Mouse (Mus musculus) cerebellum, adult 9-10 months (tissue): ENCODE measurements at regions not wholly inside any gene's neighbourhood (a gene's known extent, or its start where the extent isn't known, plus 50 kb on each side); places are given as distances from the start of the nearest gene placed in this dataset.

ENCODE experiments used
- DNase-seq: peaks from one replicate; pipeline ENCODE4 v3.0.0; 2022

DNA sequence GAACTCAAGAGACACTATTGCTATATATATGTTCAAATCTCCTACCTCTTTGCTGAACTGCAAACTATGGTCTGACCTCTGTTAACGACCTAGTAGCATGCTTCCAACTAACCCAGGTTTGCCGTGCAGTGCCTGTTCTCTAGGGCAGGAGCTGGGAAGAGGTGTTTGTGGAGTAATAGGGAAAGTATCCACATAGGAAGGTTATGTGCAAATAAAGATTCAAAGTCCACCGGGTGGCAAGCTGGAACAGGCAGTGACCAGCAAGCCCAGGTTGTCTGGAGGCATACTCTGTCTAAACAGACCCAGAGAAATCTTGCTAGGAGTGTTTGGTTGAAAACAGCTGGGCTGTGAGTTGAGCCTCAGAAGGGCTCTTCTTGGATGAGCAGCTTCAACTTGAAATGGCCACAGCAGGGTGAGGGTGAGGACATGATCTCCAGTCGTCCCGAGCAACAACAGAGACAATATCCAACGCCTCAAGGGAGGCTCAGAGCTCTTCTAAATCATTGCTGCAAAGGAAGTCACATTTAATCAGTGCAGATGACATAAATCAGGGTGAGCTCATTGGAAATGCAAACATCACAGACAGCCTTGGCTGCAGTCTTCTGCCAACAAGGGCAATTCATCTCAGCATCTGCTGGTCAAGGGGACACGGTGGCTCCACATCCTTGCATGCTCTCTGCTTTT lies 846.7 kb downstream of the Synb start:
- DNase-seq: no peak

DNA sequence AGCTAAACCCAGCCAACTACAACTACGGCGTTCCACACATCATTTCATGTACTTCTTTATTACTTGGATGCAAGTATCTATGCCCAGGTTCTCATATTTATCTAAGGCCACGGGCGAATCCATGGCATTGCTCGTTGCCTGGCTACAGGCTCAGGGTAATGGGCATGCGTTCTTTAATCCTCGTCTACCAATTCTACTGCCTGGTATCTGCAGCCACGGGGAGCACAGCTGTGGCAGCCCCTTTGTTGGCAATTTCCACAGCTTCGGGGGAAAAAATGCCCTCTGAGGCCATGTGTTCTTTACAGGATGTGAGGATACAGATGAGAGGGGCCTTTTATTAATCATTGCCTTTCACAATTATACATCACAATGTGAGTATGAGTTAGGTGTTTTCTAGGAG lies 860.8 kb downstream of the Synb start:
- DNase-seq: no peak

DNA sequence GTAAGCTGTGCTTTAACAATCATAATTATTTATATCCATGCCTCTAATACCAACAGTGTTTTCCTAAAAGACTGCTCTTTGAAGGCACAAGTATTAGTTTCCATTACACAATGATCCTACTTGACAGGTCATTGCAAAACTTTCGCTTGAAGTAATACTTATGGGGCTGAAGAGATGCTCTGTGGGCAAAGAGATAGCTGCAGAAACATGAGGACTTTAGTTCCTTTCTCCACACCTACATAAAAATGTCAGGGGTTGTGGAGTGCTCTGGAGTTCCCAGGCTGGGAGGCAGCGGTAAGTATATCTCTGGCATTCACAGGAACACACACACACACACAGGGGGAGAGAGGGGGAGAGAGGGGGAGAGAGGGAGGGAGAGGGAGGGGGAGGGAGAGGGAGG lies 862.0 kb downstream of the Synb start:
- no peak for DNase-seq

DNA sequence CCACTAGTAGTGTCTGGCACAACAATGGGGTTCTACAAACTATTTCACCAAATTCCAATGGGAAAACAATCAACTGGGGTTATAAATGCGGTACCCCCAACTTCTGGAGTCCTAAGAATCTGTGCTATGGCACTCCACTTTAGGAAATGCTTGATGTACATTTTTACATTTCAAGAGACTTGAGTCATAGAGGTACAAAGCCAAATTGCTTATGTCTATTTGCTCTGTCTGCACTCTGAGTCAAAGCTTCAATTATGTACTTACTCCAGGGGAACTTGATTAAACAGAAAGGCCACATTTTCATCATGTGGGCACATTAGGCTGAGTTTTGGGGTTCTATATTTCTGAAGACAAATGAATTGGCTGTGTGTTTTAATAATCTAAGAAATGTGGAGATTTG lies 866.9 kb downstream of the Synb start:
- no peak for DNase-seq

DNA sequence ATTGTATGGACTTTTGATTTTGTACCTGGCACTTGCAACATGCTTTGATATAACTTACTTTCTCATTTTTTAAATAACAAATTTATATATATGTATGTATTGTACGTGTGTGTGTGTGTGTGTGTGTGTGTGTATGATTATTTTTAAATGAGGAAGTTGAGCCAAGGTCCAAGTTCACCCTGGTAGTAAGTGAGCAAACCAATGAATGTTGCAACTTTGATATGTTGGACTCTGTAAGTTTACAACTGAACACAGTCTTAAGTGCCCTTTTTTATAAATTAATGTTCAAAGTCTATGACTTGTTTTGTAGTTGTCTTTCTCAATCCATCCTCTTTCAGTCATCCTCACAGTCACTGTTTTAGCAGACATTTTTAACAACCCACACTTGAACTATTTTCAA lies 901.7 kb downstream of the Synb start:
- DNase-seq: no peak

DNA sequence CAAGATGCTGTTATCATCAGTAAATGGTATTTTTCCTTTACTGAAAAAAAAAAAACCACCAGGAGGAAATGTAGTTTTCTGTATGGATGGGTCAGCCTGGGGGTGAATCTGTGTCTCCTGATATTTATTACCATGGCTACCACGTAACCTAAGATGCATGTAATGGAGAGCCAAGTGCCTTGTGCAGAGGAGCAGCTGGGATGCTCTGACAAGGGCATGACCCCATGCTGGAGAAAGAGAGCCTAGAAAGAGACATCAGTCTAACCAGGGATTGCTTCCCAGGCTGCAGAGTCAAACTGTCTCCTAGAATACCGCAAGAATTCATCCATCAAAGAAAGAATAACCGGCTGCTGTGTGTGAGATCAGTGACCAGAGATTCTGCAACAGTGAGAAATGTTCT lies 902.2 kb downstream of the Synb start:
- no peak for DNase-seq

DNA sequence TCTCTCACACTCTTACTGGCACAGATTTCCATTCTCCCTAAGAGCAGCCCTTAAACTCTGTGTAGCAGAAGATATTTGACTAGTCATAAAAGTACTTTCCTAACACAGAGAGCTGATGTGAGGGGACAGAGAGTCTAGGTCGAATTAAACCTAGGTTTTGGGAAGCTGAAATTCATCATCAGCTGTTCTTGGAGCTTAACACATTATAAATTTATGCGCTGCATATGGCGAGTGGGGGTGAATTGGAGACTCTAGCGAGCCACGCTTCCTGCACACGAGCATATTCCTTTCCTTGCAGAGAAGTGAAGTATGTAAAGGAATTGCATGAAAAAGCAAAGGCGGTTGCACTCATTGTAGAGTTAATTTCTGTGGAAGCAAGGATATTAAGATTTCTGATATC lies 912.4 kb downstream of the Synb start:
- DNase-seq: no peak

DNA sequence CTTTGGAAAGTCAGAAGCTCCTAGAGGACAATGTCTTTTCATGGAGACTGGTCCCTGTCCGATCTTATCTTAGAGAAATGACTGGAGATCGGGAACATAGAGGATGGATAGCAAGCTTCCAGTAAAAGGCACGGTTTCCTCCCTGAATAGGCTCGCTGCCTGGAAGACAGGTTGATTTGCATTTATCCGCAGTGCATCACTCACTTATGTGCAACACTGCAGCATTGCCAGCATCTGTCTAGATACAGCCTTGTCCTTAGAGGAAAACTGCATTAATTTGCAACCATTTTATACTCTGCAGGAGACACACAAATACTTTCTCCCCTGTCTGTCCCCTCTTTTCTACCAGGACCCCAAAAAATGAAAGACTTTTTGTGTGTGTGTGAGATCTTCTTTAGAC lies 926.4 kb downstream of the Synb start:
- no peak for DNase-seq

DNA sequence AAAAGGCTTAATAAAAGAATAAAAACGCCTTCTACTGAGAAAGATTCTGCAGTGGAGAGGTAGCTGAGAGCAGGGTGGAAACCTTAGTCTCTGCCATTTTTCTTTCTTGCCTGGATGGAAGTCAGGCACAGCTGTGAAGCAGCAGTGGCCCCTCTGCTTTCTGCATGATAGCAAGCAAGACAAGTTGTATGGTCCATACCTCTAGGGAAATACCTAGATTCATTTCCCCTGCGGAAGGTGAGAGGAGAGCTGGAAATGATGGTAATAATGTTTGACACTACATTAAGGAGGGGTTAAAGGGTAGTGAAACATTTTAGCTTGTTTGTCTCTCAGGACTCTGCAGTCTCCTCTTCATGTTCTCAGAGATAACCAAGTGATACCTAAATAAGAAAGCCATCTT lies 930.2 kb downstream of the Synb start:
- no peak for DNase-seq

DNA sequence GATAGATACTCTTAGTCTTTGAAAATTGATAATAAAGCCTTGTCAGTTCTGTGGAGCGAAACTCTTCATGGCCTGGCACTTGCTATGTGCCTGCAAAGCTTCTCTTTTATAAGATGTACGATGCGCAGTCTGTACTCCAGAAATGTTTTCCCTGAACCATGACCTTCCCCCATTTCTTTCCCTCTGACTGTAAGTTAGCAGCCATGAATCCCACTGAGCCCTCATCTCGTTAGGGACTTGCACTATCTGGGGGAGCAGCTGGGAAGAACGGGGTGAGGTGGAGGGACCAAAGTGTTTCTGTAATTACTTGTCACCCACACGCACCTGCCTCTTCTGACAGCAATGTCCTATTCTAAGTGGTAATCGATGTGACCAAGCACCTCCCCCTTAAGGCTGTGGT lies 932.1 kb downstream of the Synb start:
- no peak for DNase-seq

DNA sequence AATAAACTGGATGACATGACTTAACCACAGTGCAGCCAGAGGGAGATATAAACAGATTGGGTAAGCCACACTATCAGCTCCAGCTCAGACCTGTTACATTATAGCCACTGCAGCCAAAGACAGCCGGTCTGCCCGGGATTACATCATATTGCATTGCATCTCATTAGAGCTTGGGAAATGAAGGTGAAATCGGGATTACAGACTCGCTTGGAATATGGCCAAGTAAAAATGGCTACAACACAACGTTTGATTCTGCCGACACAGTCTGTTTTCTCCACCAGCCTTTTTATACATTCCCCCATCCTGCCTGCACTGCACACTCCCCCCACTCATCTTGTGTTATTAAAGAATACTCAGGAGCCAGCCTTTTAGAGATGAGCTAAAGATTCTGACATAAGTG lies 932.6 kb downstream of the Synb start:
- DNase-seq: no peak

DNA sequence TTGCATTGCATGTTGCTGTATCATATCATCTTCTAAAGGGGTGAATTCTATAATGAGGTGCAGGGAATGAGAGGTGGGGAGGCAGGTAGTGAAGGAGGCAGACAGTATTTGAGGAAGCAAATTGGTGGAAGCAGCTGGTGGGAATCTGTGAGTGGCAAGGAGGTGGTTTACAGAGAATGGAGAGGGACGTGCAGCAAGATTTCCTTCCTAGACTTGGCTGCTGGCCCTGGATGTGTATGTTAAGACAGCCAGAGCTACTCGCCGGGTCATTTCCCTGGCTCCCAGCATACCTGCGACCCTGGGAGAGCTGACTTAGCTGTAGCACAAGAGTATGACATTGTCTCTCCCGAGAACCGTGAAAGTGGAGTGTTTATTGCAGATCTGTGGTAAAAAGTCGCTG lies 937.7 kb downstream of the Synb start:
- DNase-seq: no peak

DNA sequence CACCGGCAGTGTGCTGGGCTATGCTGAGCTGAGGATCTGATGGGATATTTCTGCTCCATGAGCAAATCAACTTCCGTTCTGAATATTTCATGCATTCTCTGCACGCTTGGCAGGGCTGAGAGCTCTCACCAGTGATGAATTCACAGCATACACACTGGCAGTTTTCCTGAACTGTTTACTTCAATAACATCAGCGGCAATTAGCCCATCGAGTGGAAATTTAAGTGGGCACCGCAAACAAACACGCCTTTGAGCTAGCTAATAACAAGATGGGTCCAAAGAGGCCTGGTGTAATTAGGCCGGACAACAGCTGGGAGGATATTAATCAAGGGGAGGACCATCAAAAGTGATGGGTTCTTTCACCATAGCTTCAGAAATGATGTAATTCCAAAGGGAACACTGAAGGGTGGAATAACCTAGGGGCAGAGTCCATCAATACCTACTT lies 938.6 kb downstream of the Synb start:
- no peak for DNase-seq

DNA sequence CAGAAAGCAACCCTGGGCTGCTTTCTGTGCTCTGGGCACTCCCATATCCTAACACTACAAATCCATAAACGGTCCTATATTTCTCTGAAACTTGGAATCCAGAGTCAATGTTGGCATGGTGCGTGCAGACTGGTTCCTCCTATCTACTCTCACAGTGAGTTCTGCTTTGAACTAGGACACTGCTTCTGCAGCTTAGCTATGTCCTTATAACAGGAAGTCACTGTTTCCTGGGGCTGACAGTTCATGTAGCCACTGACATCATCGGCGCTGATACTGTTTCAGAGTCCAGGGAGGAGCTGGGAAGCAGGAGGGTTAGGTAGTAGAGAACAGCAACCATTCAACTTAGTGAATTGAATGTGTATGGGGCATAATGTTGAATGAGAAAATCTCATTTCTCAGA lies 948.6 kb downstream of the Synb start:
- DNase-seq: no peak

DNA sequence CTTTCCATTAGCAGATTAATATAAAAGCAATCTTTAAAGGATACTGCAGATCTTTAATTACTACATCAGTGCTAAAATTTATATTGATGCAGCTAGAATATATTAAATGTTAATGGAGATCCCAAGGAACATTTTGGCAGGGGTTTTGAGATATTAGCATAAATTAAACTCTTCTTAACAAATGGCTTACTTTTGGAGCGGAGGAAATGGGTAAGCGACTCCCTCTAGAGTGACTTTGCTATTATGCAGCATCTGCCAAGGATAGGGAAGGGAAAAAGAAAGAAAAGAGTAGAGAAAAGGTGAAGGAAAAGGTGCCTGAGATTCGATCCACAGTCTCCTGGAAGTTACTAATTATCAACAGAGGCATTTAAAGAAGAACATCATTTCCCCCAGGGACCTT lies 949.4 kb downstream of the Synb start:
- DNase-seq: no peak

DNA sequence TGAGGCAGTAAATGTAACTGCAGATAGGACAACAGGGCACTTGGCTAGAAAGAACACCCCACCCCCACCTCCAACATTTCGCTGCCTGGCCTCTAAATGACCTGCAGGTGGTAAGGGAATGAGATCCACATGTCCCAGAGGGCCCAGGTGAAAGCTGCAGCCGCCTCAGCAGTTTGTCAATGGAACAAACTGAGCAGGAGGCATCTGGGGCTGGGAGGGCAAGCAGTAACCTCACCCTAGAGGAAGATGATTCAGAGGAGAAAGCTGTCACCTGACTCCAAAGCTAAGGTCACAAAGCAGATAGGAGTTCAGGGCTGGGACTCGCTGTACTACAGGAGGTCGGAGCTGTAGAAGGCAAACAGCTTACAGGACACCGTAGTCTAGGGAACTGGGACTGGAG lies 955.7 kb downstream of the Synb start:
- DNase-seq: no peak

DNA sequence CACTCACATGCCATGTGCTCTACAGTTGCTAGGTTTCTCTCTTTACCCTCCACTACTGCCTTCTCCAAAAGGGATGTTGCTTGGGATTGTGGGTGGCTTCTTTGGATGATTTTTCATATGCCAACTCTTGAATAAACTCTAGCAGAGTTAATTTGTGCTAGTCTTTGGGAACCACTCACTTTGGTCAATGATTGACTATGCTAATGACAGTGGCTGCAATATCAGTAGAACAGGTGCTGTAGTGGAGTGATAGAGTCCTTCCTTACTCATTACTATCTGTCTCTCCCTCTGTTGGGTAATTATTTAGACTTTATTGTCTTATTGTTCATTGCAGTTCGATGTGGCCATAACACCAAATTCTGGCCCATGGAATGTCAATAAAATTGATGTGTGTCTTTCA lies 969.0 kb downstream of the Synb start:
- DNase-seq: no peak

DNA sequence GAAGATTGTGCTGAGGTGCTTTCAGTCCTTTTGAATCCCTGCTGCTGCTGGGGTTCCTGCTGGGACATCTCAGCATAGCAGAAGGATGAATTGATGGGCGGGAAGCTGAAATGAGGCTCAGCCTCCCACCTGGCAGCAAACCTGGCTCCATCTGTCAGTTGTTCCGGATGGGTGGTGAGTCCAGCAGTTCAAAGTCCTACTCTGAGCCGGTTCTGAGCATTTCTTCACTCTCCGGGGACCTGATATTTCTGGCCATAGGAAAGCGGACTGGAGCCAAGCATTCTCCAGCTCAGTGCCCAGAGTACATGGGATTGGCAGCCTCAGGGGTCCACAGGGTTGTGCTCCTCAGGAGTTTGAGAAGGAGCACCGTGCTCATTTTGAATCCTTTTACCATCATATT lies 971.1 kb downstream of the Synb start:
- peak; percentile 91 for DNase-seq

DNA sequence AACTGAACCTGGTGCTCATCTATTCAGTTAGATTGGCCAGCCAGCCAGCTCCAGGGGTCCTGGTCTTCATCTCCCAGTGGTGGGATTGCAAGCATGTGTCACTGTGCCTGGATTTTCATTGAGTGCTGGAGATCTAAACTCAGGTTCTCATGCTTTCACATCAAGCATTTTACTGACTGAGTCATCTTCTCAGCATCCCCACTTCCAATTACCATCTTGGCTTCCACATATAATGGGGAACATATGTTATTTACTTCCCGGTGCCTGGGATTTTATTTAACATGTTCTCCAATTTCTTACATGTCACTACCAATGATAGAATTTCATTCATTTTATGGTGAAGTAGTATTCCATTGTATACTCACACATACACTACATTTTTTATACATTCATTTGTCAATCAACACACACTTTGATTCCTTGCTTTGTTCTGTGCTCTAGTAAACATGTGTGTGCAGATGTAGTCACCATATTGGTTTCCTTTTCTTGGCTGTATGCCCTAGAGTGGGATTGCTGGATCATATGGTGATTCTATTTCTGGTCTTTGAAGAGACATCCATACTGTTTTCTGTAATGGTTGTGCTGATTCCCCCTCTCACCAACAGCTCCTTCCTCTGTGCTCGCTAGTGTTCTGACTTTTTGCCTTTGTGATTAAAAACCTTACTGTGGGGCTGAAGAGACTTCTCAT lies 986.0 kb downstream of the Synb start:
- DNase-seq: no peak

DNA sequence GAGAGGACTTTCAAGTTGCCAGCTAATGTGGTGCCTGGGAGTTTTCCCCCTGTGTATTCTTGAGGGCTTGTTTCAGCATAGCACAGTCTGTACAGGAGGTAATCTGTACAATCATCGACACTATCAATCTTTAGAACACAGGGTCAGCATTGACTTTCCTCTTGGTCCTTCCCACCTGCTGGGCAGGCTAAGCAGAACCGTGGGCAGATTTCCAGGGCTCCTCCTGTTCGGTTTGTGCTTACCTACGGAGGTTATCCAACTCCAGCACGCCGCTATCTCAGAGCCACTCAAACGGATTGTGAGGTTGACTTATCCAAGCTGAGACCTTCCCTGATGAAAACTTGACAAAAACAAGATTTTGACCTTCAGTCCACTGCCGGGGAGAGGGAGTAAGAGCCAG lies 988.9 kb downstream of the Synb start:
- DNase-seq: no peak

DNA sequence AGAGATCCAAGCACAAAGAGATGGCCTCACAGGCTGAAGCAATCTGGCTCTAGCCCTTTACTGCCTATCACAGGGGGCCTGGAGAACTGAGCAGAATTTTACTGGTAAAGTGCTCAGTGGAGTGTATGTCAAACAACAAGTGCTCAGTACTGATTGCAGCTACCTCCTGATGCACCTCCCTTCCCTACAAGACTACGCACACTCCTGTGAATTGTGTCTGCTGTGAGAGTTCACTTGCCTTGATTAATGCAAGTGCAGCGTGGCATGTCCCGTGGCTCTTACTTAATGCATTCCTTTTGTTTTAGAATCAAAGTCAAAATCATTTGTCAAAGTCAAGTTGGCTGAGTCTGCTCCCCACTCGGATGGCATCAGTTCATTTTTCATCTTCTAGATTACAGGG lies 992.4 kb downstream of the Synb start:
- DNase-seq: no peak

DNA sequence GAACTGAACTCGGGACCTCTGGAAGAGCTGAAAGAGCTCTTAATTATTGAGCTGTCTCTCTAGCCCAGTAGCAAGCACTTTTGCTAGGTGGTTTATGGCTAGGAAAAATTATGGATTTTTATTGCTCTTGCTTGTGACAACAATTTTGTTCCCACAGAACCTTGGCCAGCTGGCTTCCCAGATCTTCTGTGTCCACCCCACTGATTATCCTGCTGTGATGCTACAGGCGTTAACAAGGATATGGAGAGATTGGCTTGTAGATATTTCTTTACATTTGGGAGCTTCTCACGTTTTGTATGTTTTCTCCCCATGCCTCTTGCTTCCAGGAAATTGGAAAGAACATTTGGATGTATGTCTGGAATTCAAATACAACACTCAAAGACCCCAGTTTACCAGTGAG lies 1008.6 kb downstream of the Synb start:
- DNase-seq: peak; percentile 55

DNA sequence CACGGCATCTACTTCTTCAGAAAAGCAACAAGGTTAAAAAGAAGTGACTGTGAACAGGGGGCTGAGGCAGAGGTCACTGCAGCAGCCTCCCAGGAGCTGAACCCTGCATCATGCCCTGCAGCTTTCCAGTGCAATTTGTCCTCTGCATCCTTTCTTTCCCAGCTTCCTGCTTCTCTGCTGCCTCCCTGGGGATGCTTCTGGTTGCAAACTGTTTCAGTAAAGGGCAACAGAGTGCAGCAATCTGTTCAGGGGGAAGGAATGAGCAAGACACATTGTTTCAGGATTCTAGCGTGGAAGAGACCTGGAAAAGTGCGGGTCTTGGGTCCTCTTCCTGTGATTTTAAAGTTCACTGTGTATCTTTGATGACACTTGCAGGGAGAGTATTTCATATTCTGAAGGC lies 1032.7 kb downstream of the Synb start:
- no peak for DNase-seq

DNA sequence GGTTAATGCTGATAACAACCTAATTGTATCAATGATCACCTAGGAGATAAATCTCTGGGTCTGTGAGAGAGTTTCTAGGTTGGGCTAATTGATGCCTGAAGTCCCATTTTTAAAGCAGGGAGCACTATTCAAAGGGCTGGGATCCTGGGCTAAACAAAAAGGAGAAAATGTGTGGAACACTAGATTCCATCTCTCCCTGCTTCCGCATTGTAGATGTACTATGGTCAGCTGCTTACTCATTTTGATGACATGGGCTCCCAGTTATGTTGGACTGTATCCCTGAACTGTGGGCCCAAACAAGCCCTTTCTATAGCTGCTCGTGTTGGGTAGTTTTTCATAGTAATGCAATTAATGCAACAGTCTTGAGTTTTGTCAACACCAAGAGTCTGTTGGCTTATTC lies 1047.1 kb downstream of the Synb start:
- no peak for DNase-seq

DNA sequence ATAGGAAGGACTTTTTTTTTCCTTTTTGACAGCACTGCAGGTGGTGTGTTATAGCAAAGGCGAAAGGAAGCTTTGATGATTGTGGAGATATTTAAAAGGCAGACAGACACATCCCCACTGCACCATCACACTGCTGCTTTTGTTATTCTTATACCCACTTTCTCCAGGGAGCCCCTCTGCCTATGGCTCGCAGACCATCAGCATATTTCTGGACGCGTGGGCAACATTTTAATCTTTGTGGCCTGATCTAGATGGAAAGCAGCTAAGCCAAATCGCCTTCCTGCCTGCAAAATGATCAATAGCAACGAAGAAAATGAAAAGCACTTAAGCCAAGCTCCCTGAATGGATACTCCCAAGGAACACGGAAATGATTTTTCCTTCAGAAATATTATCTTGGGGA lies 1054.0 kb downstream of the Synb start:
- DNase-seq: no peak
